Mouse (Mus musculus): Measurements from ENCODE around the gene Tshz2.
"Not testable (repeated sequence)": the region's sequence is repeated elsewhere in the genome, so short reads cannot be mapped to it uniquely, and the experiment has no call there.

Gene Tshz2

DNA sequence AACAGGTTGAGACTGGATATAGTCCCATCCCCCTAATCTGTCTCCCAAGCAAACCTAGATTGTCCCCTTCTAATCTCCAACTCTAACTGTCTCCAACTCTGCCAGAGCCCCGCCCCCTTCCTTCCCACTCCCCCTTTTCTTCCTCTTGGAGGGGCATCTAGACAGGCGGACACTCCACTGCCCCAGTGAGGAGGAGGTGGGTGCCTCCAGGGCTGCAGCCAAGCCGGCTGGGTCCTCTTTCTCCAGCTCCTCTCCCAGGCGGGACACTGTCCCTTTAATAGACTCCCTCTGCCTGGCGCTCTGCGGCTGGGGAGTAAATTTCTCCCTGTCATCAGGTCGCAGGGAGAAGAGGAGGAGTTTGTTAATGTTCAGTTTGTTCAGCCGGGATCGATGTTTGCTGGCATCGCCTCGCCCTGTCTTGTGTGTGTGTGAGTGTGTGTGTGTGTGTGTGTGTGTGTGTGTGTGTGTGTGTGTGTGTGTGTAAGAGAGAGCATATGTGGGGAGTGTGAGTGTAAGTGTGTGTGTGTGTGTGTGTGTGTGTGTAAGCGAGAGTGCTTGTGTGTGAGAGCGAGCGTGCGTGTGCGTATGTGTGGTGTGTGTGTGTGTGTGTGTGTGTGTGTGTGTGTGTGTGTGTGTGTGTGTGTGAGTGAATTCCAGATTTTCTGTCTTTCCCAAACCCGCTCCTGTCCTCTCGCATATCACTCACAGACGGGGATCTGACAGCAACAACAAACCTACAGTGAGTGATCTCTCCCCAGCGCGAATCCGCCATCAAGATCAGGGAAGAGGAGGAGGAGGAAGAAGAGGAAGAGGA is at the start of gene Tshz2:
Tshz2 (plus strand) TSS at position 676 of the 814 bp plus-strand sequence.
- in situ Hi-C loops (cut with MboI; ENCODE audit: low sequenced_read_pairs) = no loop called here

GRCm38 (mm10) chr2:169583476-169583875 is 49.3 kb upstream of the Tshz2 start:
- in situ Hi-C loops (cut with MboI; ENCODE audit: low sequenced_read_pairs) = no loop called here

- in situ Hi-C loops (cut with MboI; ENCODE audit: low sequenced_read_pairs) = no loop called here
Measured at GRCm38 (mm10) chr2:169584745-169585456, 47.9 kb upstream of the Tshz2 start.

DNA sequence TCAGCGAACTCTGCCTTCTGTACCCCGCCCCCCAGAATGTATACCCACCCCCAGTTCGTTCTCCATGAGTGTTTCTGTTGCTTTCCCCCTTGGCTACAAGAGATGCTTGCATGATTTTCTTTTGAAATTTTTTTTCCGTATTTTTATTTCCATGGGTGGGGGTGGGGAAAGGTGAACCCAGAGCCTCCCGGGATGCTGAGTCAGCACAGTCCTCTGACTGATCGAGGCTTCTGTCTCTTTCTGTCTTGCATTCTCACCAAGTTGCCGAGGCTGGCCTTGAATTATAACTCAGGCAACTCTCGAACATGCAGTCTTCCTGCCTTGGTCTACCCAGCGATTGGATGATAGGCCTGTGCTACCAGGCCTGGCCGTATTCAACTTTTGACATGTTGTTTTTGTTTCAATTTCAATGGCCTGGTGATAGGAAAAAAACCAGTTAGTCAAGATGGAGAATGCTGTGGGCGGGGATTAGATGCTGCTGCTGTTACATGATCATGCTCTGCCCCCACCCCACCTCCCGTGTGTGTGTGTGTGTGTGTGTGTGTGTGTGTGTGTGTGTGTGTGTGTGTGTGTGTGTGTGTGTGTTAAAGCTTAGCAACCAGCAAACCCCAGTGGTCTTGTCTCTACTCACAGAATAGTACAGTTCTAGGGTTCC is 47.1 kb upstream of the Tshz2 start:
- in situ Hi-C loops (cut with MboI; ENCODE audit: low sequenced_read_pairs) = no loop called here

DNA sequence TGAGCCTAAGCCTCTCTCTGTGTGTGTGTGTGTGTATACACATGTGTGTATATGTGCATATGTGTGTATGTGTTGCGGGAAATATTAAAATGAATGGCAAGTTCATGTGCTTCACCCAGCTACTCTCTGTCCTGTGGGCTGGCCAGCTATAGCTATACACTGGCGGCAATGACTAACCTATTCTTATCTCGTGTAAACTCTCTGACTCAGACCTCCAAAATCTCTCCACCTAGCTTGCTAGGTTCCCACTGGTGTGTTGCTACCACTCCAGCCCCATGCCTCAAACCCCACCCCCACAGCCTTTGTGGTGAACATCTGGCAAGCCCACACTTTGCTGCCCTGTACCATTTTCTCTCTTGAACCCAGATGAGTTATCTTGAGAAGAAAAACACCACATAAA is 46.1 kb upstream of the Tshz2 start:
- in situ Hi-C loops (cut with MboI; ENCODE audit: low sequenced_read_pairs) = no loop called here

DNA sequence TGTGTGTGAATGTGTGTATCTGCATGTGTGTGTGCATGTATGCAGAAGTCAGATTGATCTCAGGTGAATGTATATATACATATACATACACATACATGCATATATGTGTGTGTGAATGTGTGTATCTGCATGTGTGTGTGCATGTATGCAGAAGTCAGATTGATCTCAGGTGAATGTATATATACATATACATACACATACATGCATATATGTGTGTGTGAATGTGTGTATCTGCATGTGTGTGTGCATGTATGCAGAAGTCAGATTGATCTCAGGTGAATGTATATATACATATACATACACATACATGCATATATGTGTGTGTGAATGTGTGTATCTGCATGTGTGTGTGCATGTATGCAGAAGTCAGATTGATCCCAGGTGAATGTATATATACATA is 45.2 kb upstream of the Tshz2 start, which contains the start of gene Gm11011:
Gm11011 (minus strand) TSS at position 101 of the 400 bp plus-strand sequence.
- in situ Hi-C loops (cut with MboI; ENCODE audit: low sequenced_read_pairs) = not testable (repeated sequence)

- in situ Hi-C loops (cut with MboI; ENCODE audit: low sequenced_read_pairs) = no loop called here
Measured at GRCm38 (mm10) chr2:169589697-169590096, 43.1 kb upstream of the Tshz2 start.

DNA sequence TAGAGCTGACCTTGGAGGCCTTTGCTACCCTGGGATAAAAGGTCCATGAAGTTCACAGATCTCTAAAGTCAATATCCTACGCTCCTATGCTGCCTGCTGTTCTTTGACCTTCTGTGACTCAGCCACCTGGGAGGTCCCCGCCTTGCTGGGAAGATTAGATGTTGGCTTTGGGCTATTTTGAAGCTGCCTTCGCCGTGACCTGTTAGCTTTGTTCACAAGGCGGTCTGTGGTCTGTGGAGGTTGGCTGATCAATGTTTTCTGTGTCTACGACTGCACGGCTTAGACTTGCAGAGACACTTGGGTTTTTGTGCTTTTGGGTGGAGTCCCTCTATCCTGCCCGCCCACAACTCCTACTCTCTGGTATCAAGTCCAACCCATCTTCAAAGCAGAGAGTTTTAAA is 42.4 kb upstream of the Tshz2 start:
- in situ Hi-C loops (cut with MboI; ENCODE audit: low sequenced_read_pairs) = no loop called here

DNA sequence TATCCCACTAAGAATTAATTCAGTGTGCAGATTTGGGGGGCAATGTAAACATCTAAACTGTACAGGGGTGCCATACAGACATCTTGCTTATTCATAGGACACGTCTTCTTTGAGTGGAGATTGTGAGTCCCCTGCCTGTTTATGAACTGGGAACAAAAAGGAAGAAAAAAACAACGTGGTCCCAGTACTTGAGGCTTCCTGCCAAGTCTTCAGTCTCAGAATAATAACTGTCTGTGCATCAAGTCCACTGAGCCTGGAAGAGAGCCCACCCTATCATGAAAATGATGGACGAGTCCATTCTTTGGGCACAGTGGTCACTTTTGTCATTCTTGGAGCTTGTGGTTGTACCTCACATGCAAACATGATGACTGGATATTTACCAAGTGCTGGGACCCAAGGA is 39.1 kb upstream of the Tshz2 start:
- in situ Hi-C loops (cut with MboI; ENCODE audit: low sequenced_read_pairs) = no loop called here

- in situ Hi-C loops (cut with MboI; ENCODE audit: low sequenced_read_pairs) = no loop called here
Measured at GRCm38 (mm10) chr2:169597357-169597756, 35.5 kb upstream of the Tshz2 start.

DNA sequence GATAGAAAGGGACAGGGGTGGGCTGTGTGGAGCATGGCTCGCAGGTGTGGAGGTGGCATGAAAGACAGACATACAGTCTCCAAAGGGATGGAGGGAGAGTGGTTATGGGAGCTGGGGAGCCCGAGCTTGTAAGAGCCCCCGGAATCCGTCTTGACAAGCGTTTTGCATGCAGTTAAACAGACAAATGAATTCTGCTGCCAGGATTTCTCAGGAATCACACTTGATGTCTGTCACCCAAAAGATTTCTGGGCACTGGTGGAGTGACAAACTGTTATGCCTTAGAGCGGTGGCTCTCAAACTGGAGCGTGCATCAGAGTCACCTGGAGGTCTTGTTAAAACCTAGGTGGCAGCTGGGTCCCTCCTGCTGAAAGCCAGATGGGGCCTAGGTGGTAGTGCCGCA is 34.8 kb upstream of the Tshz2 start:
- in situ Hi-C loops (cut with MboI; ENCODE audit: low sequenced_read_pairs) = no loop called here

GRCm38 (mm10) chr2:169599591-169599990 is 33.2 kb upstream of the Tshz2 start:
- in situ Hi-C loops (cut with MboI; ENCODE audit: low sequenced_read_pairs) = no loop called here

DNA sequence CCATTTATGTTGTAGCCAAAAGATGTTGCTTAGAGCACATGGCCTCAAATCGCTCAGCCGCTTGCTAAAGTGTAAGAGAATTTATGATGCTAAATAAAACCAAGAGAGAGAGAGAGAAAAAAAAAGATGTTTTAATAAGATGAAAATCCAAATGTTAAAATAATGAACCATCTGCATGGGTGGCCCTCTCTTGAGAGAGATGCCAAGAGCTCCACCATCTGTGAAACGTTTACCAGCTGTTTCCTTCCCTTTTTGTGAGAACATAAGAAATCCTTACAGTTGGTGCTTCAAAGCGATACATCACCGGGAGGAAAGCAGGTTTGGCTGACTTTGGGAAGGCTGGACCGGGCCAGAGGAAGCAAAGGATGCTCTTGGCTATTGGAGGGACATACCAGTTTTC is 32.6 kb upstream of the Tshz2 start:
- in situ Hi-C loops (cut with MboI; ENCODE audit: low sequenced_read_pairs) = no loop called here

DNA sequence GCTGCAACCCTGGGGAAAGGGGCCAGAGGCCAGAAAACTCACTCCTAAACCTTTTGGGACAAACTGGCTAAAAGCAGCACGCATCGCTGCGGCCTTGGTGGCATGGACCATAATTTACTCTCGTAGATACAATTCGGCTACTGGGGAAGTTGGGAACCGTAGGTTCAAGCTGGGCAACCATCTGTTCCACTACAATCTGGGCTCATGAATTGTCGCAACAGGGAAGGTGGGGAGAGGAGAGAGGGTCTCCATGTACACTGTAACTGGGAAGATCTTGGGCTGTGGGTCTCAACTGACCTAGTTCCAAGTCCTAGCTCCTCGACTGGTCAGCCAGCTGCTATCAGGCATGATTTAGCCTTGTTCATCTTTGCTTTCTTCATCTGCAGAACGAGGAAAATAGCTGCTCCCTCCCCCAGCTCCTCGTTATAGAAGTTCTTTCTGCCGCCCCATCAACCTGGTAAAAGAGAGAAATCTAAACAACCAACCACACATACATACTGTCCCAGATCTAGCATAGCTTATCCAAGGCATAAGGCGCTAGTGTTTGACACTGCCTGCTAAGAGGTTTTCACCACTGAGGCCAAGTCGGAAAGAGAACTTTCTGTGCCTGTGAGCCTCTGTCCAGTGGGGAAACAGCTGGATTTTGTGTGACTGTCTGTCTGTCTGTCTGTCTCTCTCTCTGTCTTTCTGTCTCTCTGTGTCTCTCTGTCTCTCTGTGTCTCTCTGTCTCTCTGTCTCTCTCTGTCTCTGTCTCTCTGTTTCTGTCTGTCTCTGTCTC is 25.7 kb upstream of the Tshz2 start:
- in situ Hi-C loops (cut with MboI; ENCODE audit: low sequenced_read_pairs) = no loop called here

GRCm38 (mm10) chr2:169607787-169608186 is 25.0 kb upstream of the Tshz2 start:
- in situ Hi-C loops (cut with MboI; ENCODE audit: low sequenced_read_pairs) = no loop called here

DNA sequence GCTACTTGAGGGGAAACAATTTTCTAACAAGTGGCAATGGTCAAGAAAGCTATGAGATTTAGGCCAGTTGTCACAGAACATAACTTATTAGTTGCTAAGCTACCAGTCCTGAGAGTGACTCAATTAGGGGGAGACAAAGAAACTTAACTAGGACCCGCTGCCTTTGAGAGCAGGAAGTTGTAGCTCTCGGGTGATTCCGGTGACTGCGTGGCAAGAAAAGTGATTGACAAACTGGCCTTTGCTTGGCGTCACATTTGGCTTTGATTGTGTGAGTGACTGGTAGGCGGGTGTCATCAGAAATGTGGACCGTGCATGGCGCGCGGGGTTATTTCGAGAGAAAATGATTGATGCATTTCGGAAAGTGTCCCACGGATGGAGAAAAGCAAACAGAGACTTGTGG is 22.9 kb upstream of the Tshz2 start:
- in situ Hi-C loops (cut with MboI; ENCODE audit: low sequenced_read_pairs) = no loop called here

DNA sequence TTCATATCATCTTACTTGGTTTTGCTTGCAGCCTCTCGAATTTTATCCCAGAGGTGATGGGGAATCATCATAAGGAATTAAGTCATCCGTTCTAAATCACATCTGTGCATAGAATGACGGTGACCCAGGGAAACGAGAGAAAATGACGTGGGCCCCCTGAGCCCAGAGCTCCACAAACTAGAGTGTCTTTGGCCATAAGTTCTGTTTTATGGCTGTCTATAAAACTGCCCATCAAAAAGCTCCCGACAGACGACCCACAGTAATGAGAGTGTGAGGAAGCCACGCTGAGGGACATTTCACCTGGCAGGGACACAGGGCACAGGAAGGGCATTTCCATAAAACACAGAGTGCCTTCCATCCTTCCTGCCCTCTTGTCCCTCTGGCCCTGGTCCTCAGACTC is 21.9 kb upstream of the Tshz2 start:
- in situ Hi-C loops (cut with MboI; ENCODE audit: low sequenced_read_pairs) = no loop called here

- in situ Hi-C loops (cut with MboI; ENCODE audit: low sequenced_read_pairs) = no loop called here
Measured at GRCm38 (mm10) chr2:169611557-169611956, 21.3 kb upstream of the Tshz2 start.

DNA sequence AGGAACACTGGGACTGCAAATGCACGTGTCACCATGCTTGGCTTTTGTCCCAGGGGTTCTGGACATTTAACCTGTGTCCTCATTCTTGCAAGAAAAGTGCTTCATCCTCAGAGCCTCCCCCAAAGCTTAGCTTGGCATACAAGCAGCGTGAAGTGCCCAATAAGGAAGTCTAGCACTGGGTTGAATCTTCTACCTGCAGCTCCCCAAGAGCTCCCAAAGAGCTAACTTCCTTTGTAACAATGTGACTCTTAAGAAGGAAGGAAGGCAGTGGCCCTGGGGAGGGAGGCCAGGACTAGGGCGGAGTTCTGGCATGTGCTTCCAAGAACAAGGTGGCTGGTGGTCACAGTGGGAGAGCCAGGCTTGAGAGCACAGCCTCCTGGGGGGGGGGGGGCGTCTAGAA is 18.1 kb upstream of the Tshz2 start:
- in situ Hi-C loops (cut with MboI; ENCODE audit: low sequenced_read_pairs) = no loop called here

DNA sequence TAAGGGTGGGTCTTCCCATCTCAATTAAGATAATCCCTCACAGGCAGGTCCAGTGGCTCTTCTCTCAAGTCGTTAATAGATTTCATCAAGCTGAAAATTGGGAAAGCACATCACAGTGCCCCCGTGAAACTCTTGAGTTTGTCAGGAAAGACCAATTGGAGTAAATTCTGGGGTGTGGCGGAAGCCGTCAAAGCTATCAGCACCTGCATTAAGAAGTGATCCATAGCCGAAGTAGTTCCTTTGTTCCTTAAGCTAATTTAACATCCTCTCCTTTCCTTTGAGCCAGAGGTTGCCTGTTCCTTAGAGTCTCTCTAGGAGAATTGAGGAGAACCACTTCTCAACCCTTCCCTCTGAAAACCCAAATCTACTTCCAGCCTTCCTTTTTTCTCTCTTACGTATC is 16.8 kb upstream of the Tshz2 start:
- in situ Hi-C loops (cut with MboI; ENCODE audit: low sequenced_read_pairs) = no loop called here

DNA sequence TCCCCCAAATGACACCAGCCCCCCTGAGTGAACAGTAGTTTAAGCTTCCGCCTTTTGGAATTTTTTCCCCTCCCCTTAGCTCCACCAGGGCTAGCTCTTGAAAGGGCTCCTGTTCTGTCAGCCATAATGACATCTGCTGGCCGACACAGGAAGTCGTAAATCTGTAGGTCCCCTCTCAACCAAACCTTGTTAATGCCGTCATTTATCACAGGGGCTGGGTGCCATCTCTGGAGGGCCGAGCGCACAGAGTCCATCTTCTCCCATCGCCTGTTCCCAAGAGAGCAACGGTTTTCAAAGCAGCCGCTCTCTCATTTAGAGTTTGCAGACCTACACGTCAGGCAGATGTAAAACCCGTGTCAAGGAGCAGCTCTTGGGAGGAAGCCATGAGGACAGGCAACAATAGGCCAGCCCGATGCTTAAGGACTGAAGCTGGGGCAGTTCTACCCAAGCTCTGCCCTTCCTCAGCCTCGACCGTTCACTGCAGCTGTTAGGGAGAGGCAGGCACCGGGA is 11.6 kb upstream of the Tshz2 start:
- in situ Hi-C loops (cut with MboI; ENCODE audit: low sequenced_read_pairs) = no loop called here

Data from CH12F3 (cell line).